Mouse (Mus musculus): ENCODE measurements around the gene Nup188. TPM values are rescaled to one million over a fixed set of nuclear protein-coding genes. Genes with fewer than 3 reads are reported as not detected.

Nup188 gene
- total RNA-seq, 2 experiments from 2014 or later, result 36.6 to 42.0 TPM

DNA sequence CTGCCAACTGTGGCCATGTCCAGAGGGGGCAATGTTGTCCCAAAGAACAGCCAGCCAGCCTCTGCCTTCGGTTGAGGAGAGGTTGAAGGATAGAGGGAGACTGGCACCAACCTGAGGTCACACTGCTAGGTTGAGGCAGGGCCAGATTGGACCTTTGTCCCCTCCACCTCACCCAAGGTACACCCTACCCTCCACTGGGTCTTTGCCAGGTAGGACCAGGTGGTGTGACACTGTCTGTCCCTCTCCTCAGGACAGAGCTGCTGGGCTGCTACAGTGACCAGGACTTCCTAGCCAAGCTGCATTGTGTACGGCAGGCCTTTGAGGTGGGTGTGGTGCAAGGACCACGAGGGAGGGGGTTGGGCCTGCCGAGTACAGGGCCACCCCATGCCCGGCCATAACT lies 91.5 kb downstream of the Nup188 start:
- intact Hi-C loops (cut with DNase I), result no loop called here
- DNase-seq, result no peak

DNA sequence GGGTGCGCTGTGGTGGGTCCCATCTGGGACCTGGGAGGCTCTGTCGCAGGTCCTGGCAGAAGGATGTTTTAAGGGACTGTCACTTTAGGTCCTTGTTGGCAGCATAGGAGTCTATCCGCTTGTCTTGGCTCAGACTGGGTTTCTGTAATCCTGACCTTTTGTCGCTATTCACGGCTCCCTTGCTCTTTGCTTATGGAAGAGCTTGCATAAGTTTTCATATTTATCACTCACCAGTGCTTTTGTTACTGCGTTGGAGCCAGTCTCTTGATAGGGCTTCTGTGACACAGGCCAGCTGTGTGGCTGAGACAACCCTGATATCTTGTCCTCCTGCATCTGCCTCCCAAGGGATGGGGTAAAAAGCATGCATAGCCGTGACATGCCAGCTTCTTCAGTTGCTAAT lies 93.1 kb downstream of the Nup188 start:
- DNase-seq, result no peak
- intact Hi-C loops (cut with DNase I), result no loop called here

GRCm38 (mm10) chr2:30380564-30381376 lies 94.6 kb downstream of the Nup188 start:
- intact Hi-C loops (cut with DNase I), result no loop called here
- no peak for DNase-seq

GRCm38 (mm10) chr2:30381377-30381725 lies 95.2 kb downstream of the Nup188 start:
- no peak for DNase-seq

GRCm38 (mm10) chr2:30384814-30385213 lies 98.6 kb downstream of the Nup188 start:
- no peak for DNase-seq
- intact Hi-C loops (cut with DNase I), result no loop called here

More at GRCm38 (mm10) chr2:30381377-30381725, 95.2 kb downstream of the Nup188 start:
- intact Hi-C loops (cut with DNase I), result no loop called here

DNA sequence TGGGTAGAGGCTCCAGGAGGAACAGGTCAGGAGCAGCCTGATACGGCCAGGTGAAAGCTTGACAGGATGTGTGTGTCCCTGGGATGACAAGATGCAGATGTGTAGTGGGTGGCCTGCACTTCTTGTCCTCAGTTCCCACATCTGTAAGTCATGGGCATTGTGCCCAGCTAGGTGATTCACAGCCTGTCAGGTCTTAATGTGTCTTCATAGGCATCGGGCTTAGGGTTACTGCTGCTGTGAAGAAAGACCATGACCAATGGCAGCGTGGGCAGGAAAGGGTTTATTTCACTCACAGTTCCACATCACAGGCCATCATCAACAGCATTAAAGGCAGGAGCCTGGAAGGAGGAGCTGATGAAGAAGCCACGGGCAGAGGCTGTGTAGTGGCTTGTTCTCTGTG lies 99.4 kb downstream of the Nup188 start:
- DNase-seq, result no peak
- intact Hi-C loops (cut with DNase I), result no loop called here

DNA sequence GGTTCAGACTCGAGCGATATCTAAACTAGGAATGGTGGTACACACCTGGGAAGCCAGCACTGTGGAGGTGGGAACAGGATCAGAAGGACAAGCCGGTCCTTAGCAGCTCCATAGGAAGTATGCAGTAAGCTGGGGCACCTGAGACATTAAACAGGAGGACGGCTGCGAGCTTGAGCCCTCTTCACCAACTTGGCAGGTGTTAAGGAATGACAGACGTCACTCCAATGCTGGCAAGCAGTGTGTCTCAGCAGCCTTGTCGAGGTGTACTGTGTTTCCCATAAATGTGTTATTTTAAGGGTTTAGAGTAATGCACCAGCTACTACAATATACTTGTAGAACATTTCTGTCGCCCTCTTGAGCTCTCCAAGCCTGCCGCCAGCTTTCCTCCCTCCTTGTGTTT lies 100.7 kb downstream of the Nup188 start:
- intact Hi-C loops (cut with DNase I), result no loop called here
- no peak for DNase-seq

- no peak for DNase-seq
- intact Hi-C loops (cut with DNase I), result no loop called here
Observed at GRCm38 (mm10) chr2:30389000-30389399, 102.8 kb downstream of the Nup188 start.

DNA sequence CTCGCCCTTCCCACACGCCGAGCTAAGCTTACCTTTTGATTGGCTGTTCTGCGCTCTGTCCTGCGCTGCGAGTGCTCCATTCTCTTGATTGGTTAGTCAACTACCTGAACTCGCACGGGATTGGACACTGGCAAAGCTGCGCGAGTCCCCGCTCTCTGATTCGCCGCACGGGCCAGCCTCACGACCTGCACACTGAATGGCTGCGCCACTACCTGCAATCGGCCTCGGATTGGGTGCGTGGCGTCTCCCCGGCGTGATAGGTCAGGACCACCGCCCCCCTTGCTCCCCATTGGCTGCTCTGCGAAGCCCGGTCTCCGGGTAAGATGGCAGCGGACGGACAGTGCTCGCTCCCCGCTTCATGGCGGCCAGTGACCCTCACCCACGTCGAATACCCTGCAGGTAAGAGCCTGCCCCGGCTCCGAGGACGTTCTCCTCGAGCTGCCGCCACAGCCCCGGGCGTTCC lies 105.9 kb downstream of the Nup188 start, which contains the start of gene Dolpp1:
TSS of gene Dolpp1 (plus strand) at position 141 of the 463 bp plus-strand sequence.
- intact Hi-C loops (cut with DNase I), result no loop called here
- peak; percentile 99 for DNase-seq

GRCm38 (mm10) chr2:30392577-30393369 lies 106.6 kb downstream of the Nup188 start:
- intact Hi-C loops (cut with DNase I), result no loop called here
- peak; percentile 92 for DNase-seq

DNA sequence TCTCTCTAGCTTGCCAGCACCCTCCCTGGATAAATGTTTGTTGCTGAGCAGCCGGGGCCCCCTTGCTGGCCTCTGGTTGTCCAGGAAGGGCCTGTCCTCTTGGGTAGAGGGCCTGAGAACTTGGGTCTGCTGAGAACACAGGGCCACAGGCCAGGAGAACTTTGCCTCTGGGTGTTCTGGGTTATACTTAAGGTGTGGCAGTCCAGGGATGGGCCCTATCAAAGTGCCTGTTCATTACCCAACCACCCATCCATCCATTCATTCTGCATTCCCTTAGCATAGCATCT lies 107.1 kb downstream of the Nup188 start:
- no peak for DNase-seq
- intact Hi-C loops (cut with DNase I), result no loop called here

Small RNAs within 50 kb of the gene (microRNA-seq; reads per million reads assigned to microRNA genes)
- gene Gm47292, result not detected

Other genes with a start within 250 kb of the Nup188 start
- 10 to 100 TPM; 61.4 to 71.8 TPM for gene Wdr34, start 237.5 kb upstream of the Nup188 start, total RNA-seq (2021)
- 100 to 1,000 TPM; 323 to 344 TPM for gene Set, start 229.0 kb upstream of the Nup188 start, total RNA-seq (2021)
- gene Pkn3, start 208.7 kb upstream of the Nup188 start, total RNA-seq (2021), result 1 to 10 TPM; 2.1 to 2.6 TPM
- gene Zdhhc12, start 192.7 kb upstream of the Nup188 start, total RNA-seq (2021), result 10 to 100 TPM; 14.9 to 15.6 TPM
- 10 to 100 TPM; 80.8 to 88.0 TPM for gene Zer1, start 161.8 kb upstream of the Nup188 start, total RNA-seq (2021)
- 10 to 100 TPM; 84.9 to 87.6 TPM for gene Tbc1d13, start 152.7 kb upstream of the Nup188 start, total RNA-seq (2021)
- gene Endog, start 114.9 kb upstream of the Nup188 start, total RNA-seq (2021), result 10 to 100 TPM; 13.3 to 15.8 TPM
- gene Spout1, start 107.9 kb upstream of the Nup188 start, total RNA-seq (2021), result 10 to 100 TPM; 36.7 to 37.7 TPM
- gene Kyat1, start 80.5 kb upstream of the Nup188 start, total RNA-seq (2021), result 10 to 100 TPM; 12.0 to 12.7 TPM
- gene Lrrc8a, start 48.7 kb upstream of the Nup188 start, total RNA-seq (2021), result 10 to 100 TPM; 50.6 to 55.9 TPM
- 10 to 100 TPM in 1 of 2 experiments, 1 to 10 TPM in 1; 7.7 to 10.5 TPM for gene Gm28035, start 45.8 kb upstream of the Nup188 start, total RNA-seq (2021)
- 10 to 100 TPM; 17.1 to 19.3 TPM for gene Phyhd1, start 20.2 kb upstream of the Nup188 start, total RNA-seq (2021)
- not detected for gene Gm28038, start 5.4 kb upstream of the Nup188 start, total RNA-seq (2021)
- gene Dolk, start 63 bp upstream of the Nup188 start, total RNA-seq (2021), result 10 to 100 TPM; 18.7 to 21.6 TPM
- 100 to 1,000 TPM; 161 to 176 TPM for gene Sh3glb2, start 72.9 kb downstream of the Nup188 start, total RNA-seq (2021)
- 10 to 100 TPM; 69.7 to 76.5 TPM for gene Miga2, start 77.8 kb downstream of the Nup188 start, total RNA-seq (2021)
- 10 to 100 TPM; 41.1 to 43.9 TPM for gene Dolpp1, start 105.9 kb downstream of the Nup188 start, total RNA-seq (2021)
- 10 to 100 TPM; 33.2 to 33.3 TPM for gene Crat, start 129.4 kb downstream of the Nup188 start, total RNA-seq (2021)
- 100 to 1,000 TPM; 145 to 153 TPM for gene Ptpa, start 129.6 kb downstream of the Nup188 start, total RNA-seq (2021)
- 10 to 100 TPM; 10.8 to 13.2 TPM for gene Ier5l, start 187.8 kb downstream of the Nup188 start, total RNA-seq (2021)